9 mouse cellular contexts compared by ENCODE assay signal in the genomic region with DNA sequence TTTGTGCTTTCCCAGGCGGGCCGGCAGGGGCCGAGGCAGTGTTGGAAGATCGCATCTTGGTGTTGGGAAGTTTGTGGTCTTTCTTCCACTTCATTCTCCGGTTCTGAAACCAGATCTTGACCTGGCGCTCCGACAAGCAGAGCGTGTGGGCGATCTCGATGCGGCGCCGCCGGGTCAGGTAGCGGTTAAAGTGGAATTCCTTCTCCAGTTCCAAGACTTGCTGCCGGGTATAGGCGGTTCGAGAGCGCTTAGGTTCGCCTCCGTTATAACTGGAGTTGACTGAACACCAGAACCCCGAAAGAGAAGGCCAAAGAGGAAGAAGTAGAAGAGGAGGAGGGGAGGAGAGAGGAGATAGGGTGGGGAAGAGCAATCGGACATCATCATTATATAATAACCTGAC. TPM values are rescaled to one million over a fixed set of nuclear protein-coding genes. Genes with fewer than 3 reads are reported as not detected.
DNase-seq lines count a peak whose midpoint lies in the region; ATAC-seq and TF ChIP-seq lines count a peak whose summit lies in the region.
"Had no signal": no experiment of that assay in that cellular context is flagged by ENCODE, and none has a peak within 500 bp of the region (broad histone marks: within the 10 kb centered on the region; RNA-seq: fewer than 3 reads in every experiment).

No protein-coding gene starts in this region.

- TF ChIP-seq CTCF in hindbrain, postnatal 0 days (IDR thresholded peaks at IDR 0.05; ENCODE audit: low read depth) = no peak

- peak overlapping the region; percentile 97 for H3K27ac ChIP-seq in lung, embryonic 15.5 days
- peak overlapping the region; percentile 79 for H3K27ac ChIP-seq in hindbrain, postnatal 0 days
- H3K27ac ChIP-seq in limb, embryonic 15.5 days = no peak overlapping the region
- peak overlapping the region; percentile 96 for H3K27ac ChIP-seq in stomach, embryonic 16.5 days (ENCODE audit: low read length)

- ATAC-seq in lung, embryonic 15.5 days (ENCODE audit: borderline replicate concordance, extremely low read depth, low FRiP score, low TSS enrichment) = no peak
- no peak for ATAC-seq in hindbrain, postnatal 0 days
- ATAC-seq in limb, embryonic 15.5 days (ENCODE audit: insufficient number of reproducible peaks, low FRiP score, low TSS enrichment, low read depth) = no peak
- no peak for ATAC-seq in stomach, embryonic 16.5 days (ENCODE audit: insufficient read depth, low FRiP score)

- no peaks in the 10 kb centered on the region for H3K9me3 ChIP-seq in lung, embryonic 15.5 days
- no peaks in the 10 kb centered on the region for H3K9me3 ChIP-seq in hindbrain, postnatal 0 days (ENCODE audit: low read length)
- H3K9me3 ChIP-seq in limb, embryonic 15.5 days = no peaks in the 10 kb centered on the region
- H3K9me3 ChIP-seq in stomach, embryonic 16.5 days (replicated peaks; ENCODE audit: control insufficient read depth, low read length) = no peaks in the 10 kb centered on the region

- peaks cover 63% of the 10 kb centered on the region for H3K4me1 ChIP-seq in lung, embryonic 15.5 days
- H3K4me1 ChIP-seq in hindbrain, postnatal 0 days (ENCODE audit: insufficient read depth, low read length) = no peaks in the 10 kb centered on the region
- H3K4me1 ChIP-seq in limb, embryonic 15.5 days = peaks cover 26% of the 10 kb centered on the region
- peaks cover 37% of the 10 kb centered on the region for H3K4me1 ChIP-seq in stomach, embryonic 16.5 days (ENCODE audit: control insufficient read depth, insufficient read depth, low read length)

- peaks cover 82% of the 10 kb centered on the region for H3K27me3 ChIP-seq in lung, embryonic 15.5 days
- peaks cover 82% of the 10 kb centered on the region for H3K27me3 ChIP-seq in hindbrain, postnatal 0 days (ENCODE audit: insufficient read depth, low read length)
- peaks cover 87% of the 10 kb centered on the region for H3K27me3 ChIP-seq in limb, embryonic 15.5 days
- H3K27me3 ChIP-seq in stomach, embryonic 16.5 days (ENCODE audit: control insufficient read depth, insufficient read depth, low read length) = 0 out of 2 replicates have a peak, but pooled peaks cover 5% of the 10 kb centered on the region

- WGBS in lung, embryonic 15.5 days = 2% methylated on average over 23 of the region's 23 CpGs
- 7% methylated on average over 23 of the region's 23 CpGs for WGBS in hindbrain, postnatal 0 days
- 22% methylated on average over 23 of the region's 23 CpGs for WGBS in limb, embryonic 15.5 days
- WGBS in stomach, embryonic 16.5 days = 8% methylated on average over 23 of the region's 23 CpGs

- peak overlapping the region; percentile 87 for H3K9ac ChIP-seq in lung, embryonic 15.5 days
- H3K9ac ChIP-seq in hindbrain, postnatal 0 days (replicated peaks; ENCODE audit: low read length) = peak overlapping the region; percentile 57
- H3K9ac ChIP-seq in limb, embryonic 15.5 days = no peak overlapping the region
- peak overlapping the region; percentile 95 for H3K9ac ChIP-seq in stomach, embryonic 16.5 days (ENCODE audit: low read length)

- DNase-seq in lung, postnatal 25 days (ENCODE audit: low spot score) = no peak
- DNase-seq in hindbrain, postnatal 0 days (ENCODE audit: low spot score) = no peak
- no peak for DNase-seq in gastrocnemius, adult 8-10 months (ENCODE audit: low spot score in 2 of 2)
- no peak for DNase-seq in thymus, postnatal 25 days
- DNase-seq: layer of hippocampus, postnatal 36 days had no signal

- H3K4me2 ChIP-seq in lung, embryonic 15.5 days = peak overlapping the region; percentile 55
- H3K4me2 ChIP-seq in hindbrain, postnatal 0 days (ENCODE audit: low read depth, low read length) = peak overlapping the region; percentile 50
- H3K4me2 ChIP-seq in limb, embryonic 15.5 days = peak overlapping the region; percentile 96; the same call in 1 of the 2 replicates
- H3K4me2 ChIP-seq in stomach, embryonic 16.5 days (ENCODE audit: low read depth, low read length) = peak overlapping the region; percentile 94

- H3K36me3 ChIP-seq in lung, embryonic 15.5 days = no peaks in the 10 kb centered on the region
- H3K36me3 ChIP-seq in hindbrain, postnatal 0 days (ENCODE audit: insufficient read depth, low read length) = no peaks in the 10 kb centered on the region
- no peaks in the 10 kb centered on the region for H3K36me3 ChIP-seq in limb, embryonic 15.5 days
- H3K36me3 ChIP-seq in stomach, embryonic 16.5 days (ENCODE audit: control insufficient read depth, insufficient read depth, low read length) = no peaks in the 10 kb centered on the region

- peak overlapping the region; percentile 62 for H3K4me3 ChIP-seq in lung, embryonic 15.5 days
- H3K4me3 ChIP-seq in hindbrain, postnatal 0 days (ENCODE audit: low read length) = peak overlapping the region; percentile 41
- peak overlapping the region; percentile 59 for H3K4me3 ChIP-seq in limb, embryonic 15.5 days
- peak overlapping the region; percentile 71 for H3K4me3 ChIP-seq in stomach, embryonic 16.5 days (replicated peaks; ENCODE audit: low read length)

RNA-seq across cellular contexts. Expression of gene Hoxa4, which starts 1.1 kb away (rescaled TPM):
- 4.1 and 4.2 TPM in 2 replicates for polyA plus RNA-seq in lung, embryonic 15.5 days (2015; fragmentation: Nextera tagmentation; extraction: Ambion mirVana)
- total RNA-seq in hindbrain, postnatal 0 days (2014; rRNA removed) = 4.8 and 7.3 TPM in 2 replicates
- polyA plus RNA-seq in hindbrain, postnatal 0 days (2015; fragmentation: Nextera tagmentation; extraction: Ambion mirVana) = 10.5 and 12.0 TPM in 2 replicates
- 0.52 and 0.63 TPM in 2 replicates for polyA plus RNA-seq in limb, embryonic 15.5 days (2015; fragmentation: Nextera tagmentation; extraction: Ambion mirVana)
- polyA plus RNA-seq in stomach, embryonic 16.5 days (2015; fragmentation: Nextera tagmentation; extraction: Ambion mirVana) = 2.5 and 2.8 TPM in 2 replicates
- total RNA-seq in gastrocnemius, adult 8-10 months (2022) = 1 to 10 TPM; 1.8 to 2.8 (median 2.1) TPM
- total RNA-seq: layer of hippocampus, postnatal 36 days had no signal
- polyA plus RNA-seq: midbrain, postnatal 0 days had no signal

RNA-seq across cellular contexts. Expression of gene 5730596B20Rik, which starts 13.1 kb away (rescaled TPM):
- polyA plus RNA-seq in lung, embryonic 15.5 days (2015; fragmentation: Nextera tagmentation; extraction: Ambion mirVana) = 2.1 and 2.3 TPM in 2 replicates
- total RNA-seq in hindbrain, postnatal 0 days (2014; rRNA removed) = 1.1 and 1.2 TPM in 2 replicates
- polyA plus RNA-seq in hindbrain, postnatal 0 days (2015; fragmentation: Nextera tagmentation; extraction: Ambion mirVana) = 1.3 and 1.5 TPM in 2 replicates
- 0.10 and 0.26 TPM in 2 replicates for polyA plus RNA-seq in limb, embryonic 15.5 days (2015; fragmentation: Nextera tagmentation; extraction: Ambion mirVana)
- 2.1 and 2.6 TPM in 2 replicates for polyA plus RNA-seq in stomach, embryonic 16.5 days (2015; fragmentation: Nextera tagmentation; extraction: Ambion mirVana)
- total RNA-seq in gastrocnemius, adult 8-10 months (2022) = under 1 TPM in 1 of 4 experiments, not detected in 3; 0.13 TPM
- total RNA-seq: layer of hippocampus, postnatal 36 days; midbrain, postnatal 0 days had no signal
- polyA plus RNA-seq: midbrain, postnatal 0 days had no signal

RNA-seq across cellular contexts. Expression of gene Hoxa5, which starts 14.0 kb away (rescaled TPM):
- 48.2 and 48.7 TPM in 2 replicates for polyA plus RNA-seq in lung, embryonic 15.5 days (2015; fragmentation: Nextera tagmentation; extraction: Ambion mirVana)
- 99.2 and 108 TPM in 2 replicates for total RNA-seq in hindbrain, postnatal 0 days (2014; rRNA removed)
- 81.7 and 89.4 TPM in 2 replicates for polyA plus RNA-seq in hindbrain, postnatal 0 days (2015; fragmentation: Nextera tagmentation; extraction: Ambion mirVana)
- polyA plus RNA-seq in limb, embryonic 15.5 days (2015; fragmentation: Nextera tagmentation; extraction: Ambion mirVana) = 1.7 and 2.1 TPM in 2 replicates
- polyA plus RNA-seq in stomach, embryonic 16.5 days (2015; fragmentation: Nextera tagmentation; extraction: Ambion mirVana) = 8.8 and 11.0 TPM in 2 replicates
- total RNA-seq in gastrocnemius, adult 8-10 months (2022) = 1 to 10 TPM; 1.2 to 1.9 (median 1.5) TPM
- total RNA-seq: layer of hippocampus, postnatal 36 days had no signal
- polyA plus RNA-seq: midbrain, postnatal 0 days had no signal

RNA-seq across cellular contexts. Expression of gene Hoxa6, which starts 18.1 kb away (rescaled TPM):
- polyA plus RNA-seq in lung, embryonic 15.5 days (2015; fragmentation: Nextera tagmentation; extraction: Ambion mirVana) = 2.9 and 3.1 TPM in 2 replicates
- 12.3 and 25.8 TPM in 2 replicates for total RNA-seq in hindbrain, postnatal 0 days (2014; rRNA removed)
- polyA plus RNA-seq in hindbrain, postnatal 0 days (2015; fragmentation: Nextera tagmentation; extraction: Ambion mirVana) = 6.0 and 7.7 TPM in 2 replicates
- polyA plus RNA-seq in limb, embryonic 15.5 days (2015; fragmentation: Nextera tagmentation; extraction: Ambion mirVana) = 0.41 and 1.1 TPM in 2 replicates
- polyA plus RNA-seq in stomach, embryonic 16.5 days (2015; fragmentation: Nextera tagmentation; extraction: Ambion mirVana) = 1.3 and 1.4 TPM in 2 replicates
- 1 to 10 TPM in 2 of 4 experiments, under 1 TPM in 2; 0.45 to 2.3 (median 1.2) TPM for total RNA-seq in gastrocnemius, adult 8-10 months (2022)
- total RNA-seq: layer of hippocampus, postnatal 36 days; midbrain, postnatal 0 days had no signal
- polyA plus RNA-seq: midbrain, postnatal 0 days had no signal

RNA-seq across cellular contexts. Expression of gene Hoxa3, which starts 22.7 kb away (rescaled TPM):
- polyA plus RNA-seq in lung, embryonic 15.5 days (2015; fragmentation: Nextera tagmentation; extraction: Ambion mirVana) = 7.5 and 9.4 TPM in 2 replicates
- 8.7 and 9.8 TPM in 2 replicates for total RNA-seq in hindbrain, postnatal 0 days (2014; rRNA removed)
- polyA plus RNA-seq in hindbrain, postnatal 0 days (2015; fragmentation: Nextera tagmentation; extraction: Ambion mirVana) = 7.9 and 8.8 TPM in 2 replicates
- polyA plus RNA-seq in limb, embryonic 15.5 days (2015; fragmentation: Nextera tagmentation; extraction: Ambion mirVana) = 2.2 and 2.5 TPM in 2 replicates
- 6.0 and 7.4 TPM in 2 replicates for polyA plus RNA-seq in stomach, embryonic 16.5 days (2015; fragmentation: Nextera tagmentation; extraction: Ambion mirVana)
- total RNA-seq in gastrocnemius, adult 8-10 months (2022) = 1 to 10 TPM; 1.3 to 2.9 (median 2.0) TPM
- total RNA-seq: layer of hippocampus, postnatal 36 days had no signal
- polyA plus RNA-seq: midbrain, postnatal 0 days had no signal
